Comparison of ENCODE assay signal across 12 mouse cellular contexts in genomic region chr5:33220350-33221044, GRCm38 (mm10). TPM values are rescaled to one million over a fixed set of nuclear protein-coding genes. Genes with fewer than 3 reads are reported as not detected.
DNase-seq lines count a peak whose midpoint lies in the region; ATAC-seq and TF ChIP-seq lines count a peak whose summit lies in the region.
"Had no signal": no experiment of that assay in that cellular context is flagged by ENCODE, and none has a peak within 500 bp of the region (broad histone marks: within the 10 kb centered on the region; RNA-seq: fewer than 3 reads in every experiment).

No protein-coding gene starts in this region.

- 56% methylated on average over 10 of the region's 10 CpGs for WGBS in kidney, embryonic 16.5 days
- 81% methylated on average over 10 of the region's 10 CpGs for WGBS in midbrain, embryonic 10.5 days
- 81% methylated on average over 10 of the region's 10 CpGs for WGBS in stomach, postnatal 0 days

- no peak; the same call in 1 of the 2 replicates for ATAC-seq in kidney, embryonic 16.5 days (ENCODE audit: low FRiP score, low TSS enrichment)
- no peak for ATAC-seq in stomach, postnatal 0 days (ENCODE audit: low FRiP score, low TSS enrichment)

- H3K36me3 ChIP-seq in kidney, embryonic 16.5 days (ENCODE audit: insufficient read depth, low read length) = no peaks in the 10 kb centered on the region
- H3K36me3 ChIP-seq in myocyte (ENCODE audit: control insufficient read depth, insufficient read depth) = no peaks in the 10 kb centered on the region
- no peaks in the 10 kb centered on the region for H3K36me3 ChIP-seq in midbrain, embryonic 10.5 days
- no peaks in the 10 kb centered on the region for H3K36me3 ChIP-seq in stomach, postnatal 0 days (ENCODE audit: control insufficient read depth, insufficient read depth, low read length)
- H3K36me3 ChIP-seq: forebrain, embryonic 10.5 days had no signal

- H3K79me2 ChIP-seq in myocyte (ENCODE audit: control insufficient read depth, insufficient read depth) = no peaks in the 10 kb centered on the region

- DNase-seq in adrenal gland, postnatal 14 days = peak; percentile 61
- DNase-seq in adrenal gland, adult (ENCODE audit: inconsistent age in 2 of 2, low spot score in 1 of 2) = no peak
- DNase-seq in kidney, adult 8-10 months = peak; percentile 7 to 30
- peak; percentile 38 for DNase-seq in left cerebral cortex, adult 11 months (ENCODE audit: low spot score)
- DNase-seq in midbrain, embryonic 10.5 days (ENCODE audit: low spot score) = no peak
- DNase-seq in stomach, postnatal 0 days (ENCODE audit: low spot score) = no peak
- DNase-seq: B cell, adult 2 months; cerebellum, adult 9-10 months had no signal

- H3K4me1 ChIP-seq in kidney, embryonic 16.5 days (ENCODE audit: insufficient read depth, low read length) = peaks cover 47% of the 10 kb centered on the region
- H3K4me1 ChIP-seq in midbrain, embryonic 10.5 days = peaks cover 36% of the 10 kb centered on the region
- peaks cover 18% of the 10 kb centered on the region for H3K4me1 ChIP-seq in stomach, postnatal 0 days (replicated peaks; ENCODE audit: control insufficient read depth, insufficient read depth)

- H3K9me3 ChIP-seq in kidney, embryonic 16.5 days (ENCODE audit: low read length) = no peaks in the 10 kb centered on the region
- H3K9me3 ChIP-seq in midbrain, embryonic 10.5 days (replicated peaks) = no peaks in the 10 kb centered on the region
- H3K9me3 ChIP-seq in stomach, postnatal 0 days (ENCODE audit: control insufficient read depth, low read length) = no peaks in the 10 kb centered on the region
- H3K9me3 ChIP-seq: forebrain, embryonic 10.5 days had no signal

- no peak overlapping the region for H3K4me3 ChIP-seq in kidney, embryonic 16.5 days (ENCODE audit: low read length)
- no peak overlapping the region for H3K4me3 ChIP-seq in myocyte
- H3K4me3 ChIP-seq in midbrain, embryonic 10.5 days = no peak overlapping the region
- H3K4me3 ChIP-seq in stomach, postnatal 0 days (ENCODE audit: low read depth, low read length) = no peak overlapping the region
- H3K4me3 ChIP-seq: forebrain, embryonic 10.5 days had no signal

- no peak overlapping the region for H3K4me2 ChIP-seq in kidney, embryonic 16.5 days (replicated peaks; ENCODE audit: low read depth, low read length)
- H3K4me2 ChIP-seq in myocyte (ENCODE audit: low read depth) = peak overlapping the region; percentile 47
- no peak overlapping the region for H3K4me2 ChIP-seq in stomach, postnatal 0 days (replicated peaks; ENCODE audit: low read depth)
- H3K4me2 ChIP-seq: liver, embryonic 11.5 days had no signal

- H3K27me3 ChIP-seq in kidney, embryonic 16.5 days (ENCODE audit: insufficient read depth, low read length) = no peaks in the 10 kb centered on the region
- H3K27me3 ChIP-seq in myocyte (ENCODE audit: control insufficient read depth, insufficient read depth, insufficient read length) = no peaks in the 10 kb centered on the region
- H3K27me3 ChIP-seq in midbrain, embryonic 10.5 days (ENCODE audit: low read depth, poor library complexity, severe bottlenecking) = no peaks in the 10 kb centered on the region; the same call in 1 of the 2 replicates
- no peaks in the 10 kb centered on the region for H3K27me3 ChIP-seq in stomach, postnatal 0 days (ENCODE audit: control insufficient read depth, insufficient read depth, low read length)

- no peak for TF ChIP-seq POLR2A in myocyte (IDR thresholded peaks at IDR 0.05; ENCODE audit: insufficient read length, low read depth)

- H3K9ac ChIP-seq in kidney, embryonic 16.5 days (replicated peaks; ENCODE audit: low read length) = no peak overlapping the region
- H3K9ac ChIP-seq in stomach, postnatal 0 days (ENCODE audit: low read length) = no peak overlapping the region

- H3K27ac ChIP-seq in kidney, embryonic 16.5 days (ENCODE audit: low read length) = no peak overlapping the region
- no peak overlapping the region; the same call in 1 of the 2 replicates for H3K27ac ChIP-seq in midbrain, embryonic 10.5 days (replicated peaks)
- no peak overlapping the region for H3K27ac ChIP-seq in stomach, postnatal 0 days (replicated peaks)
- H3K27ac ChIP-seq: forebrain, embryonic 10.5 days had no signal

- H3ac ChIP-seq in myocyte (ENCODE audit: control insufficient read depth, insufficient read length) = no peak overlapping the region

- TF ChIP-seq EP300 in stomach, postnatal 0 days (optimal IDR thresholded peaks at IDR 0.05) = no peak

- TF ChIP-seq CTCF in stomach, postnatal 0 days (IDR thresholded peaks at IDR 0.05; ENCODE audit: low read depth) = no peak

TF ChIP-seq in myocyte, 11 proteins besides CTCF, POLR2A, EP300 and RAD21:
- TF ChIP-seq TCF3 (IDR thresholded peaks at IDR 0.05; ENCODE audit: insufficient read length, low read depth) (no peak), MYOD1 (IDR thresholded peaks at IDR 0.05; ENCODE audit: control insufficient read depth in 1 of 3, insufficient read length in 2 of 3, low read depth in 2 of 3) (no peak), REST (IDR thresholded peaks at IDR 0.05; ENCODE audit: insufficient read depth, insufficient read length) (no peak), SRF (IDR thresholded peaks at IDR 0.05; ENCODE audit: control insufficient read depth, insufficient read length, low read depth) (no peak), POLR2AphosphoS2 (IDR thresholded peaks at IDR 0.05; ENCODE audit: insufficient read length, low read depth) (no peak), CEBPB (IDR thresholded peaks at IDR 0.05; ENCODE audit: insufficient read depth, poor library complexity, severe bottlenecking) (no peak), TCF12 (IDR thresholded peaks at IDR 0.05; ENCODE audit: insufficient read depth, poor library complexity, severe bottlenecking) (no peak)

RNA-seq across cellular contexts. Expression of gene Spon2, which starts 2.2 kb away (rescaled TPM):
- 1.7 and 2.5 TPM in 2 replicates for total RNA-seq in adrenal gland, postnatal 14 days (2021)
- polyA plus RNA-seq in kidney, embryonic 16.5 days (2015; fragmentation: Nextera tagmentation; extraction: Ambion mirVana) = 7.9 and 10.9 TPM in 2 replicates
- 5.5 TPM for polyA plus RNA-seq in myocyte (2012; fragmentation: generic; extraction: Trizol)
- 3.4 and 3.5 TPM in 2 replicates for polyA plus RNA-seq in midbrain, embryonic 10.5 days (2016; fragmentation: Nextera tagmentation; extraction: Ambion mirVana)
- 41.2 and 43.6 TPM in 2 replicates for polyA plus RNA-seq in stomach, postnatal 0 days (2015; fragmentation: Nextera tagmentation; extraction: Ambion mirVana)

RNA-seq across cellular contexts. Expression of gene Ctbp1, which starts 54.3 kb away (rescaled TPM):
- 188 and 195 TPM in 2 replicates for total RNA-seq in adrenal gland, postnatal 14 days (2021)
- 312 and 350 TPM in 2 replicates for polyA plus RNA-seq in kidney, embryonic 16.5 days (2015; fragmentation: Nextera tagmentation; extraction: Ambion mirVana)
- polyA plus RNA-seq in myocyte (2012; fragmentation: generic; extraction: Trizol) = 231 TPM
- polyA plus RNA-seq in midbrain, embryonic 10.5 days (2016; fragmentation: Nextera tagmentation; extraction: Ambion mirVana) = 484 and 530 TPM in 2 replicates
- 157 and 165 TPM in 2 replicates for polyA plus RNA-seq in stomach, postnatal 0 days (2015; fragmentation: Nextera tagmentation; extraction: Ambion mirVana)

Comparison
In these comparisons a context has a peak if more than half of its experiments do, and no peak if none do; other contexts are left out.
1. DNase-seq: peak in adrenal gland, postnatal 14 days (single experiment), kidney, adult 8-10 months (2 of 2) and left cerebral cortex, adult 11 months (single experiment); none in adrenal gland, adult (0 of 2), midbrain, embryonic 10.5 days (single experiment) and stomach, postnatal 0 days (single experiment).